Mouse (Mus musculus): Measurements from ENCODE around the gene Sdr9c7. TPM values are rescaled to one million over a fixed set of nuclear protein-coding genes. Genes with fewer than 3 reads are reported as not detected.
"Not testable (repeated sequence)": the region's sequence is repeated elsewhere in the genome, so short reads cannot be mapped to it uniquely, and the experiment has no call there.

The Sdr9c7 gene
- polyA plus RNA-seq, 1 experiment from 2014 or later, result not detected

GRCm38 (mm10) chr10:127939667-127940066 is 41.3 kb downstream of the Sdr9c7 start:
- not testable (repeated sequence) for H3K4me3 ChIP-seq; H3K4me2 ChIP-seq; H3K9ac ChIP-seq; H3K9me3 ChIP-seq (replicated peaks); H3K36me3 ChIP-seq; H3K27ac ChIP-seq; ATAC-seq (replicated peaks; ENCODE audit: insufficient number of reproducible peaks, insufficient read depth, low FRiP score, low read depth); H3K27me3 ChIP-seq; H3K4me1 ChIP-seq (replicated peaks)
- WGBS, result 93% methylated on average over 10 of the region's 10 CpGs

GRCm38 (mm10) chr10:127945432-127946064 is 47.2 kb downstream of the Sdr9c7 start:
- no peak overlapping the region for H3K4me3 ChIP-seq
- H3K9ac ChIP-seq, result no peak overlapping the region
- H3K4me1 ChIP-seq (replicated peaks), result no peaks in the 10 kb centered on the region
- 37% methylated on average over 5 of the region's 5 CpGs for WGBS
- no peaks in the 10 kb centered on the region for H3K9me3 ChIP-seq (replicated peaks)
- H3K4me2 ChIP-seq, result no peak overlapping the region
- no peak for ATAC-seq (replicated peaks; ENCODE audit: insufficient number of reproducible peaks, insufficient read depth, low FRiP score, low read depth)
- H3K27me3 ChIP-seq, result no peaks in the 10 kb centered on the region
- H3K36me3 ChIP-seq, result no peaks in the 10 kb centered on the region
- H3K27ac ChIP-seq, result no peak overlapping the region

GRCm38 (mm10) chr10:127949596-127950130 is 51.3 kb downstream of the Sdr9c7 start:
- Histone ChIP-seq H3K9me3 (replicated peaks) (no peaks in the 10 kb centered on the region), H3K9ac (no peak overlapping the region), H3K27me3 (no peaks in the 10 kb centered on the region), H3K4me2 (no peak overlapping the region), H3K4me3 (no peak overlapping the region), H3K4me1 (replicated peaks) (no peaks in the 10 kb centered on the region), H3K27ac (no peak overlapping the region), H3K36me3 (no peaks in the 10 kb centered on the region)
- 69% methylated on average over 4 of the region's 4 CpGs for WGBS
- ATAC-seq (replicated peaks; ENCODE audit: insufficient number of reproducible peaks, insufficient read depth, low FRiP score, low read depth), result no peak

- Histone ChIP-seq H3K4me1 (replicated peaks) (no peaks in the 10 kb centered on the region), H3K9me3 (replicated peaks) (no peaks in the 10 kb centered on the region), H3K9ac (no peak overlapping the region), H3K4me2 (no peak overlapping the region), H3K4me3 (no peak overlapping the region), H3K27me3 (no peaks in the 10 kb centered on the region), H3K27ac (no peak overlapping the region), H3K36me3 (no peaks in the 10 kb centered on the region)
- no peak for ATAC-seq (replicated peaks; ENCODE audit: insufficient number of reproducible peaks, insufficient read depth, low FRiP score, low read depth)
- 83% methylated on average over 9 of the region's 9 CpGs for WGBS
Measured at GRCm38 (mm10) chr10:127951390-127951789, 53.1 kb downstream of the Sdr9c7 start.

- Histone ChIP-seq H3K9ac (no peak overlapping the region), H3K27me3 (no peaks in the 10 kb centered on the region), H3K9me3 (replicated peaks) (no peaks in the 10 kb centered on the region), H3K4me2 (no peak overlapping the region), H3K27ac (no peak overlapping the region), H3K36me3 (no peaks in the 10 kb centered on the region), H3K4me1 (replicated peaks) (no peaks in the 10 kb centered on the region), H3K4me3 (no peak overlapping the region)
- 66% methylated on average over 4 of the region's 4 CpGs for WGBS
- ATAC-seq (replicated peaks; ENCODE audit: insufficient number of reproducible peaks, insufficient read depth, low FRiP score, low read depth), result no peak
Measured at GRCm38 (mm10) chr10:127951821-127952220, 53.5 kb downstream of the Sdr9c7 start.

- 55% methylated on average over 4 of the region's 4 CpGs for WGBS
- no peak overlapping the region for H3K27ac ChIP-seq
- H3K27me3 ChIP-seq, result no peaks in the 10 kb centered on the region
- no peaks in the 10 kb centered on the region for H3K9me3 ChIP-seq (replicated peaks)
- no peak overlapping the region for H3K4me3 ChIP-seq
- H3K4me2 ChIP-seq, result no peak overlapping the region
- H3K36me3 ChIP-seq, result no peaks in the 10 kb centered on the region
- H3K9ac ChIP-seq, result no peak overlapping the region
- no peak for ATAC-seq (replicated peaks; ENCODE audit: insufficient number of reproducible peaks, insufficient read depth, low FRiP score, low read depth)
- H3K4me1 ChIP-seq (replicated peaks), result no peaks in the 10 kb centered on the region
Measured at GRCm38 (mm10) chr10:127955034-127955433, 56.7 kb downstream of the Sdr9c7 start.

- H3K9ac ChIP-seq, result no peak overlapping the region
- no peaks in the 10 kb centered on the region for H3K9me3 ChIP-seq (replicated peaks)
- H3K4me1 ChIP-seq (replicated peaks), result no peaks in the 10 kb centered on the region
- no peak for ATAC-seq (replicated peaks; ENCODE audit: insufficient number of reproducible peaks, insufficient read depth, low FRiP score, low read depth)
- H3K4me2 ChIP-seq, result no peak overlapping the region
- no peak overlapping the region for H3K4me3 ChIP-seq
- H3K27ac ChIP-seq, result no peak overlapping the region
- WGBS, result 49% methylated on average over 16 of the region's 16 CpGs
- no peaks in the 10 kb centered on the region for H3K36me3 ChIP-seq
- H3K27me3 ChIP-seq, result no peaks in the 10 kb centered on the region
Measured at GRCm38 (mm10) chr10:127956168-127956816, 58.0 kb downstream of the Sdr9c7 start.

- no peak overlapping the region for H3K27ac ChIP-seq
- H3K36me3 ChIP-seq, result no peaks in the 10 kb centered on the region
- H3K4me1 ChIP-seq (replicated peaks), result no peaks in the 10 kb centered on the region
- no peak for ATAC-seq (replicated peaks; ENCODE audit: insufficient number of reproducible peaks, insufficient read depth, low FRiP score, low read depth)
- H3K4me2 ChIP-seq, result no peak overlapping the region
- no peak overlapping the region for H3K4me3 ChIP-seq
- WGBS, result 83% methylated on average over 7 of the region's 7 CpGs
- no peaks in the 10 kb centered on the region for H3K9me3 ChIP-seq (replicated peaks)
- H3K9ac ChIP-seq, result no peak overlapping the region
- no peaks in the 10 kb centered on the region for H3K27me3 ChIP-seq
Measured at GRCm38 (mm10) chr10:127959161-127959679, 60.9 kb downstream of the Sdr9c7 start.

Other genes starting within 250 kb of the Sdr9c7 start
- 7.8 and 8.9 TPM in 2 replicates for gene Nemp1, start 231.6 kb upstream of the Sdr9c7 start, polyA plus RNA-seq (2015; fragmentation: Nextera tagmentation; extraction: Ambion mirVana)
- gene Nab2, start 229.9 kb upstream of the Sdr9c7 start, polyA plus RNA-seq (2015; fragmentation: Nextera tagmentation; extraction: Ambion mirVana), result 10.9 and 14.9 TPM in 2 replicates
- 0.25 and 0.29 TPM in 2 replicates for gene Myo1a, start 193.3 kb upstream of the Sdr9c7 start, polyA plus RNA-seq (2015; fragmentation: Nextera tagmentation; extraction: Ambion mirVana)
- gene Tac2, start 174.0 kb upstream of the Sdr9c7 start, polyA plus RNA-seq (2015; fragmentation: Nextera tagmentation; extraction: Ambion mirVana), result 0.43 and 0.64 TPM in 2 replicates
- 1.6 TPM in 2 replicates for gene Zbtb39, start 159.0 kb upstream of the Sdr9c7 start, polyA plus RNA-seq (2015; fragmentation: Nextera tagmentation; extraction: Ambion mirVana)
- 14.1 and 16.3 TPM in 2 replicates for gene Gpr182, start 146.8 kb upstream of the Sdr9c7 start, polyA plus RNA-seq (2015; fragmentation: Nextera tagmentation; extraction: Ambion mirVana)
- gene Rdh1, start 138.8 kb upstream of the Sdr9c7 start, polyA plus RNA-seq (2015; fragmentation: Nextera tagmentation; extraction: Ambion mirVana), result 0.03 and 0.05 TPM in 2 replicates
- 0.10 TPM in 1 of 2 replicates, not detected in the other for gene Rdh16f1, start 138.7 kb upstream of the Sdr9c7 start, polyA plus RNA-seq (2015; fragmentation: Nextera tagmentation; extraction: Ambion mirVana)
- gene Rdh9, start 122.1 kb upstream of the Sdr9c7 start, polyA plus RNA-seq (2015; fragmentation: Nextera tagmentation; extraction: Ambion mirVana), result 0.11 TPM in 1 of 2 replicates, not detected in the other
- gene Rdh16, start 97.4 kb upstream of the Sdr9c7 start, polyA plus RNA-seq (2015; fragmentation: Nextera tagmentation; extraction: Ambion mirVana), result not detected in 2 replicates
- not detected in 2 replicates for gene Rdh19, start 48.6 kb upstream of the Sdr9c7 start, polyA plus RNA-seq (2015; fragmentation: Nextera tagmentation; extraction: Ambion mirVana)
- gene Rdh16f2, start 32.0 kb upstream of the Sdr9c7 start, polyA plus RNA-seq (2015; fragmentation: Nextera tagmentation; extraction: Ambion mirVana), result not detected in 2 replicates
- 0.11 TPM in 1 of 2 replicates, not detected in the other for gene Rdh7, start 9.7 kb upstream of the Sdr9c7 start, polyA plus RNA-seq (2015; fragmentation: Nextera tagmentation; extraction: Ambion mirVana)
- gene Hsd17b6, start 109.1 kb downstream of the Sdr9c7 start, polyA plus RNA-seq (2015; fragmentation: Nextera tagmentation; extraction: Ambion mirVana), result not detected in 2 replicates
- gene Prim1, start 116.7 kb downstream of the Sdr9c7 start, polyA plus RNA-seq (2015; fragmentation: Nextera tagmentation; extraction: Ambion mirVana), result 41.5 and 50.3 TPM in 2 replicates
- 429 and 467 TPM in 2 replicates for gene Naca, start 137.1 kb downstream of the Sdr9c7 start, polyA plus RNA-seq (2015; fragmentation: Nextera tagmentation; extraction: Ambion mirVana)
- 268 and 292 TPM in 2 replicates for gene Ptges3, start 160.4 kb downstream of the Sdr9c7 start, polyA plus RNA-seq (2015; fragmentation: Nextera tagmentation; extraction: Ambion mirVana)
- gene Atp5b, start 184.8 kb downstream of the Sdr9c7 start, polyA plus RNA-seq (2015; fragmentation: Nextera tagmentation; extraction: Ambion mirVana), result 5,437 and 6,121 TPM in 2 replicates
- gene Baz2a, start 193.1 kb downstream of the Sdr9c7 start, polyA plus RNA-seq (2015; fragmentation: Nextera tagmentation; extraction: Ambion mirVana), result 7.5 and 10.1 TPM in 2 replicates